In genomic region chr6:91741046-91741445, GRCm38 (mm10) we compare ENCODE assay signal across 8 mouse cellular contexts. TPM values are rescaled to one million over a fixed set of nuclear protein-coding genes. Genes with fewer than 3 reads are reported as not detected.
A peak's percentile ranks its signal among the peaks of the same experiment; 100 is the strongest.
DNase-seq lines count a peak whose midpoint lies in the region; ATAC-seq lines count a peak whose summit lies in the region.

No protein-coding gene starts in this region.

- H3K9me3 ChIP-seq in heart, embryonic 11.5 days (replicated peaks; ENCODE audit: control insufficient read depth, low read length), result no peaks in the 10 kb centered on the region
- H3K9me3 ChIP-seq in embryonic facial prominence, embryonic 12.5 days, result no peaks in the 10 kb centered on the region
- no peaks in the 10 kb centered on the region for H3K9me3 ChIP-seq in midbrain, embryonic 13.5 days

- H3K4me1 ChIP-seq in heart, embryonic 11.5 days (ENCODE audit: control insufficient read depth, insufficient read depth, low read length), result no peaks in the 10 kb centered on the region
- H3K4me1 ChIP-seq in embryonic facial prominence, embryonic 12.5 days, result peaks cover 6% of the 10 kb centered on the region; the same call in 1 of the 2 replicates
- H3K4me1 ChIP-seq in midbrain, embryonic 13.5 days (replicated peaks), result peaks cover 4% of the 10 kb centered on the region; the same call in 1 of the 2 replicates

- H3K36me3 ChIP-seq in heart, embryonic 11.5 days (ENCODE audit: control insufficient read depth, insufficient read depth, low read length), result peaks cover 8% of the 10 kb centered on the region
- H3K36me3 ChIP-seq in embryonic facial prominence, embryonic 12.5 days, result peaks cover 63% of the 10 kb centered on the region
- H3K36me3 ChIP-seq in midbrain, embryonic 13.5 days, result peaks cover 87% of the 10 kb centered on the region

- no peaks in the 10 kb centered on the region for H3K27me3 ChIP-seq in heart, embryonic 11.5 days (ENCODE audit: control insufficient read depth, insufficient read depth, low read length)
- no peaks in the 10 kb centered on the region for H3K27me3 ChIP-seq in embryonic facial prominence, embryonic 12.5 days
- no peaks in the 10 kb centered on the region for H3K27me3 ChIP-seq in midbrain, embryonic 13.5 days

- H3K4me3 ChIP-seq in heart, embryonic 11.5 days (ENCODE audit: low read depth, low read length), result no peak overlapping the region
- no peak overlapping the region for H3K4me3 ChIP-seq in embryonic facial prominence, embryonic 12.5 days
- H3K4me3 ChIP-seq in midbrain, embryonic 13.5 days (replicated peaks), result no peak overlapping the region

- H3K9ac ChIP-seq in heart, embryonic 11.5 days (ENCODE audit: low read depth, low read length), result no peak overlapping the region
- no peak overlapping the region for H3K9ac ChIP-seq in embryonic facial prominence, embryonic 12.5 days
- H3K9ac ChIP-seq in midbrain, embryonic 13.5 days (replicated peaks), result no peak overlapping the region

- intact Hi-C loops in left cerebral cortex, postnatal 4 days (cut with DNase I), result loop anchor here (2.0 to 5.0 kb wide), 2 partner anchors 164 to 214 kb away; no protein-coding TSS in a partner anchor

- no peak overlapping the region for H3K4me2 ChIP-seq in heart, embryonic 11.5 days
- H3K4me2 ChIP-seq in embryonic facial prominence, embryonic 12.5 days (replicated peaks), result no peak overlapping the region
- no peak overlapping the region for H3K4me2 ChIP-seq in midbrain, embryonic 13.5 days (replicated peaks)

- H3K27ac ChIP-seq in heart, embryonic 11.5 days (ENCODE audit: low read depth, low read length), result no peak overlapping the region
- H3K27ac ChIP-seq in embryonic facial prominence, embryonic 12.5 days, result no peak overlapping the region
- H3K27ac ChIP-seq in midbrain, embryonic 13.5 days, result 0 out of 2 replicates have a peak overlapping the region, but pooled peaks have one; percentile 12

- 67% methylated on average over 11 of the region's 11 CpGs for WGBS in heart, embryonic 11.5 days (ENCODE audit: insufficient replicate concordance)
- 63% methylated on average over 11 of the region's 11 CpGs for WGBS in embryonic facial prominence, embryonic 12.5 days
- WGBS in midbrain, embryonic 13.5 days, result 66% methylated on average over 11 of the region's 11 CpGs

- no peak for ATAC-seq in heart, embryonic 11.5 days (replicated peaks; ENCODE audit: insufficient number of reproducible peaks, low FRiP score, low TSS enrichment)
- 0 out of 2 replicates have a peak, but pooled peaks have one; percentile 57 for ATAC-seq in embryonic facial prominence, embryonic 12.5 days (ENCODE audit: insufficient number of reproducible peaks, insufficient read depth, low FRiP score, low TSS enrichment)
- ATAC-seq in hematopoietic stem cell, adult 5-6 weeks (replicated peaks in 1 of 2; ENCODE audit: insufficient read depth in 1 of 2, low FRiP score in 2 of 2, low TSS enrichment in 1 of 2, low read depth in 1 of 2, poor library complexity in 2 of 2, severe bottlenecking in 2 of 2), result peak; percentile 72 to 77
- ATAC-seq in midbrain, embryonic 13.5 days, result peak; percentile 82

- DNase-seq in heart, adult 8-10 months (ENCODE audit: low spot score), result peak; percentile 55
- peak; percentile 74 for DNase-seq in adrenal gland, postnatal 14 days
- peak; percentile 68 for DNase-seq in left cerebral cortex, postnatal 4 days
- peak; percentile 29 to 32 for DNase-seq in spleen, postnatal 36 days (ENCODE audit: low spot score in 2 of 2)

RNA-seq across cellular contexts. Expression of gene Slc6a6, which starts 57.2 kb away (rescaled TPM):
- total RNA-seq in heart, adult 8-10 months (2022), result 100 to 1,000 TPM in 2 of 4 experiments, 10 to 100 TPM in 2; 91.8 to 114 (median 101) TPM
- 54.7 and 63.0 TPM in 2 replicates for polyA plus RNA-seq in heart, embryonic 11.5 days (2014; fragmentation: Nextera tagmentation; extraction: Ambion mirVana)
- total RNA-seq in adrenal gland, postnatal 14 days (2021), result 259 and 278 TPM in 2 replicates
- polyA plus RNA-seq in embryonic facial prominence, embryonic 12.5 days (2016; fragmentation: Nextera tagmentation; extraction: Ambion mirVana), result 56.2 and 67.5 TPM in 2 replicates
- 36.7 and 47.7 TPM in 2 replicates for total RNA-seq in hematopoietic stem cell, adult 5-6 weeks (2017)
- 100 to 1,000 TPM; 214 to 227 TPM for total RNA-seq in left cerebral cortex, postnatal 4 days (2021)
- polyA plus RNA-seq in midbrain, embryonic 13.5 days (2015; fragmentation: Nextera tagmentation; extraction: Ambion mirVana), result 84.4 and 89.8 TPM in 2 replicates
